Mouse (Mus musculus) hematopoietic stem cell, adult 5-6 weeks (primary cell): ENCODE measurements at regions not wholly inside any gene's neighbourhood (a gene's known extent, or its start where the extent isn't known, plus 50 kb on each side); places are given as distances from the start of the nearest gene placed in this dataset.
A peak's percentile ranks its signal among the peaks of the same experiment; 100 is the strongest.

Experiments
- ATAC-seq, 2 experiments: fragments of 125-278 bp in 1 of 2; replicated peaks in 1 of 2; 2 replicates each; pipeline ENCODE4 v1.8.0; 2016 to 2017; ENCODE audit warnings: inconsistent platforms in 2 of 2, mild to moderate bottlenecking in 2 of 2, moderate number of reproducible peaks in 2 of 2, low read depth in 1 of 2, moderate TSS enrichment in 1 of 2; ENCODE audit not compliant: low FRiP score in 2 of 2, poor library complexity in 2 of 2, severe bottlenecking in 2 of 2, insufficient read depth in 1 of 2, low TSS enrichment in 1 of 2

DNA sequence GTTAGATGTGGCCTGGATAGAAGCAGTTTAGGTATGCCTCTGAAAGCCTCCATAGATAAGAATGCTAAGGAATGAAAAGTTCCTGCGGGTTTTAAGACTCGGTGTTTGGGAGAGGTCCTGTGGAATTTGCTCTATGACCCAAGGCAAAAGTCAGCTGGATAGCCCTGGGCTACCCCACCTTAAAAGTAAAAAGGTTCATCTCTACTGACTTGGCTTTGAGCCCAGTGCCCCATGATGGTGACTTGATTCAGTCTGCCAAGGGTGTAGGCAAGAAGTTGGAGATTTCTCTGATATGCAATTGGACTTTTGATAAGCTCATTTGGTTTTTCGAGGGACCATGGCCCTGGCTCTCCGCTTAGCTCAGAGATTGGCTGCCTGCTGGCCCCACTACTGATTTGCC is 78.8 kb upstream of the Herc3 start:
- no peak for ATAC-seq

DNA sequence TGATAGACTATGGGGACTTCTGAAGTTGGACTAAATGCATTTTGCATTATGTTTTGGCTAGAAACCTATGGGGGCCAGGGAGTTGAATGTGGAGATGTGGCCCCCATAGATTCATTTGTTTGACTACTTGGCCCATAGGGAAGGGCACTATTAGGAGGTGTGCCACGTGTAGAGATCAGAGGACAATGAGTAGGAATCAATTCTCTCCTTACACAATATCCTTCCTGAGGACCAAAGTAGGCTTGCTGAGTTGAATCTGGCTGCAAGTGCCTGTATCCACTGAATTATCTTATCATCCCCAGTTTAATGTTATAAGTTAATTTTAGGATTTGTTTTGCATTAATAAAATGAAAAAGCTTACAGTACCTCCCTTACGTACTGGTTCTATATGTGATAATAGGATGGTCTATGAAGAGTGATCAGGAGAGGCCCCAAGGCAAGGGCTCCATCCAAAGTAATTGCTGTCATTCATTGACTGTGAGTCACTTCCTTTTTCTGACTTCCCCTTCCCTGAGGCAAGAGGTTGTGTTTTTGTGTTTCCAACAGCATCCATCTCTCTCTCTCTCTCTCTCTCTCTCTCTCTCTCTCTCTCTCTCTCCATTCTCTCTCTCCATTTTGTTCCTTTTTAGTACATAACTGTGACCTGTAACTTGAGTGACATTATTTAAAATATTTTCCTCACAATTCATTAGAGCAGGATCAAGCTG is 74.8 kb upstream of the Herc3 start:
- ATAC-seq, result peak; percentile 67 to 80; a peak in 1 of 4 replicates

GRCm38 (mm10) chr6:58757339-58757738 is 73.9 kb upstream of the Herc3 start:
- no peak for ATAC-seq

GRCm38 (mm10) chr6:58770654-58771218 is 60.5 kb upstream of the Herc3 start:
- peak; percentile 75 to 91 for ATAC-seq

GRCm38 (mm10) chr6:58772014-58772413 is 59.3 kb upstream of the Herc3 start:
- peak; percentile 59 to 72 for ATAC-seq
